Mouse (Mus musculus) kidney, embryonic 15.5 days (tissue): ENCODE results near the gene Scamp1. TPM values are rescaled to one million over a fixed set of nuclear protein-coding genes. Genes with fewer than 3 reads are reported as not detected.
A peak's percentile ranks its signal among the peaks of the same experiment; 100 is the strongest.

Experiments
- ATAC-seq: fragments of 200-750 bp; cut with Nextera tagmentation; replicated peaks from 2 replicates; pipeline ENCODE4 v1.8.0; 2017; ENCODE audit warnings: moderate TSS enrichment; ENCODE audit not compliant: low FRiP score
- H3K27ac ChIP-seq: fragments of 300-500 bp; sonication (generic); 2 replicates; pipeline ENCODE4 v1.5.1; 2015; ENCODE audit warnings: mild to moderate bottlenecking, inconsistent platforms
- H3K27me3 ChIP-seq: fragments of 300-500 bp; sonication (generic); 2 replicates; pipeline ENCODE4 v1.6.1; 2015; ENCODE audit warnings: inconsistent platforms
- H3K36me3 ChIP-seq: fragments of 300-500 bp; sonication (generic); 2 replicates; pipeline ENCODE4 v1.6.1; 2015; ENCODE audit warnings: inconsistent platforms
- H3K4me1 ChIP-seq: fragments of 300-500 bp; sonication (generic); 2 replicates; pipeline ENCODE4 v1.6.1; 2015; ENCODE audit warnings: inconsistent platforms
- H3K4me2 ChIP-seq: fragments of 300-500 bp; sonication (generic); 2 replicates; pipeline ENCODE4 v1.6.1; 2015; ENCODE audit warnings: moderate library complexity, mild to moderate bottlenecking, inconsistent platforms
- H3K4me3 ChIP-seq: fragments of 300-500 bp; sonication (generic); replicated peaks from 2 replicates; pipeline ENCODE4 v1.5.1; 2015; ENCODE audit warnings: mild to moderate bottlenecking, inconsistent platforms
- H3K9ac ChIP-seq: fragments of 300-500 bp; sonication (generic); 2 replicates; pipeline ENCODE4 v1.6.1; 2015; ENCODE audit warnings: mild to moderate bottlenecking, inconsistent platforms
- H3K9me3 ChIP-seq: fragments of 300-500 bp; sonication (generic); replicated peaks from 2 replicates; pipeline ENCODE4 v1.6.1; 2016; ENCODE audit warnings: inconsistent platforms
- WGBS: fragments of 180-500 bp; shearing (Covaris S2); methylation state at CpG from one replicate; pipeline ENCODE4 v1.1.7; 2015; ENCODE audit warnings: mixed read lengths; 5-methylcytosine and 5-hydroxymethylcytosine counted together
- polyA plus RNA-seq: library from polyadenylated mRNA; unstranded; fragments of >200 nt; fragmentation: Nextera tagmentation; extraction: Ambion mirVana; gene quantifications from 2 replicates; pipeline ENCODE4 v1.2.1, GENCODE M21; 2015

The Scamp1 gene
- polyA plus RNA-seq, 1 experiment from 2014 or later, result 33.2 TPM

- Histone ChIP-seq H3K4me2 (no peak overlapping the region), H3K27me3 (no peaks in the 10 kb centered on the region), H3K4me1 (peaks cover 18% of the 10 kb centered on the region), H3K9me3 (no peaks in the 10 kb centered on the region), H3K36me3 (peaks cover 33% of the 10 kb centered on the region), H3K27ac (no peak overlapping the region), H3K4me3 (no peak overlapping the region), H3K9ac (no peak overlapping the region)
- 87% methylated on average over 10 of the region's 10 CpGs for WGBS
- ATAC-seq, result no peak
Measured at GRCm38 (mm10) chr13:94184726-94185456, 100.8 kb downstream of the Scamp1 start.

- Histone ChIP-seq H3K4me1 (peaks cover 30% of the 10 kb centered on the region), H3K27me3 (no peaks in the 10 kb centered on the region), H3K36me3 (peaks cover 44% of the 10 kb centered on the region), H3K4me3 (no peak overlapping the region), H3K9me3 (no peaks in the 10 kb centered on the region), H3K9ac (no peak overlapping the region), H3K4me2 (no peak overlapping the region), H3K27ac (no peak overlapping the region)
- WGBS, result 84% methylated on average over 8 of the region's 8 CpGs
- no peak for ATAC-seq
Measured at GRCm38 (mm10) chr13:94183372-94184021, 102.2 kb downstream of the Scamp1 start.

GRCm38 (mm10) chr13:94182026-94182425 lies 103.6 kb downstream of the Scamp1 start:
- peaks cover 57% of the 10 kb centered on the region for H3K36me3 ChIP-seq
- H3K27ac ChIP-seq, result no peak overlapping the region
- no peaks in the 10 kb centered on the region for H3K27me3 ChIP-seq
- no peak for ATAC-seq
- no peak overlapping the region for H3K9ac ChIP-seq
- H3K4me2 ChIP-seq, result no peak overlapping the region
- H3K9me3 ChIP-seq, result no peaks in the 10 kb centered on the region
- peaks cover 29% of the 10 kb centered on the region for H3K4me1 ChIP-seq
- WGBS, result 79% methylated on average over 5 of the region's 5 CpGs
- no peak overlapping the region for H3K4me3 ChIP-seq

GRCm38 (mm10) chr13:94180477-94181420 lies 104.9 kb downstream of the Scamp1 start:
- no peaks in the 10 kb centered on the region for H3K9me3 ChIP-seq
- no peak for ATAC-seq
- H3K36me3 ChIP-seq, result peaks cover 65% of the 10 kb centered on the region
- no peak overlapping the region for H3K4me2 ChIP-seq
- H3K9ac ChIP-seq, result no peak overlapping the region
- no peak overlapping the region for H3K4me3 ChIP-seq
- no peak overlapping the region for H3K27ac ChIP-seq
- peaks cover 33% of the 10 kb centered on the region for H3K4me1 ChIP-seq
- 83% methylated on average over 5 of the region's 5 CpGs for WGBS
- no peaks in the 10 kb centered on the region for H3K27me3 ChIP-seq

- peak; percentile 33; the same call in 1 of the 2 replicates for ATAC-seq
- no peak overlapping the region for H3K4me3 ChIP-seq
- no peaks in the 10 kb centered on the region for H3K9me3 ChIP-seq
- no peaks in the 10 kb centered on the region for H3K27me3 ChIP-seq
- H3K27ac ChIP-seq, result peak overlapping the region; percentile 27; the same call in 1 of the 2 replicates
- WGBS, result 51% methylated on average over 11 of the region's 11 CpGs
- H3K4me2 ChIP-seq, result no peak overlapping the region
- peaks cover 55% of the 10 kb centered on the region for H3K4me1 ChIP-seq
- no peak overlapping the region for H3K9ac ChIP-seq
- peaks cover 61% of the 10 kb centered on the region for H3K36me3 ChIP-seq
Measured at GRCm38 (mm10) chr13:94178401-94179040, 107.1 kb downstream of the Scamp1 start.

- 49% methylated on average over 7 of the region's 7 CpGs for WGBS
Measured at GRCm38 (mm10) chr13:94177148-94177547, 108.5 kb downstream of the Scamp1 start.

GRCm38 (mm10) chr13:94175379-94176050 lies 110.1 kb downstream of the Scamp1 start:
- Histone ChIP-seq H3K9me3 (no peaks in the 10 kb centered on the region), H3K4me2 (peak overlapping the region; percentile 90), H3K27ac (peak overlapping the region; percentile 41; the same call in 1 of the 2 replicates), H3K9ac (no peak overlapping the region), H3K27me3 (no peaks in the 10 kb centered on the region), H3K36me3 (peaks cover 55% of the 10 kb centered on the region), H3K4me3 (peak overlapping the region; percentile 48; the same call in 1 of the 2 replicates), H3K4me1 (peaks cover 78% of the 10 kb centered on the region)
- WGBS, result 67% methylated on average over 6 of the region's 6 CpGs
- ATAC-seq, result no peak

More at GRCm38 (mm10) chr13:94177148-94177547, 108.5 kb downstream of the Scamp1 start:
- Histone ChIP-seq H3K4me3 (no peak overlapping the region), H3K36me3 (peaks cover 61% of the 10 kb centered on the region), H3K4me2 (no peak overlapping the region), H3K9me3 (no peaks in the 10 kb centered on the region), H3K27me3 (no peaks in the 10 kb centered on the region), H3K4me1 (peaks cover 68% of the 10 kb centered on the region), H3K27ac (0 out of 2 replicates have a peak overlapping the region, but pooled peaks have one; percentile 15), H3K9ac (no peak overlapping the region)
- ATAC-seq, result no peak

- Histone ChIP-seq H3K27ac (0 out of 2 replicates have a peak overlapping the region, but pooled peaks have one; percentile 10), H3K4me2 (peak overlapping the region; percentile 90), H3K9me3 (no peaks in the 10 kb centered on the region), H3K4me3 (peak overlapping the region; percentile 48), H3K36me3 (peaks cover 50% of the 10 kb centered on the region), H3K4me1 (peaks cover 78% of the 10 kb centered on the region), H3K27me3 (no peaks in the 10 kb centered on the region), H3K9ac (peak overlapping the region; percentile 42)
- WGBS, result 34% methylated on average over 16 of the region's 16 CpGs
- no peak for ATAC-seq
Measured at GRCm38 (mm10) chr13:94174577-94175279, 110.9 kb downstream of the Scamp1 start.

- peak; percentile 44 for ATAC-seq
- Histone ChIP-seq H3K36me3 (peaks cover 42% of the 10 kb centered on the region), H3K9me3 (no peaks in the 10 kb centered on the region), H3K4me2 (peak overlapping the region; percentile 90), H3K4me3 (peak overlapping the region; percentile 48), H3K27ac (peak overlapping the region; percentile 76), H3K4me1 (peaks cover 70% of the 10 kb centered on the region), H3K27me3 (no peaks in the 10 kb centered on the region), H3K9ac (peak overlapping the region; percentile 42)
- 8% methylated on average over 54 of the region's 55 CpGs for WGBS
Measured at GRCm38 (mm10) chr13:94173633-94174576, 111.8 kb downstream of the Scamp1 start.
